Mouse (Mus musculus) inflammation-experienced regulatory T-cells, adult 6 months (primary cell): Measurements from ENCODE around the gene Guca2a. TPM values are rescaled to one million over a fixed set of nuclear protein-coding genes. Genes with fewer than 3 reads are reported as not detected.

ENCODE experiments used
- polyA plus RNA-seq, 3 experiments: library from polyadenylated mRNA; unstranded; fragments of 100-300 nt; shearing (Covaris generic); gene quantifications; one replicate each; pipeline ENCODE4 v1.2.1; 2017

The Guca2a gene
- polyA plus RNA-seq, 3 experiments from 2014 or later, result not detected

Other genes with a start within 250 kb of the Guca2a start
- 1 to 10 TPM in 2 of 3 experiments, under 1 TPM in 1; 0.53 to 3.8 (median 3.5) TPM for gene Ccdc30, start 222.2 kb upstream of the Guca2a start, polyA plus RNA-seq
- gene Ppcs, start 215.3 kb upstream of the Guca2a start, polyA plus RNA-seq, result 10 to 100 TPM; 58.2 to 69.1 (median 59.0) TPM
- gene Zmynd12, start 214.9 kb upstream of the Guca2a start, polyA plus RNA-seq, result not detected
- gene Rimkla, start 145.1 kb upstream of the Guca2a start, polyA plus RNA-seq, result under 1 TPM in 2 of 3 experiments, not detected in 1; 0.14 to 0.51 TPM
- gene Foxj3, start 100.7 kb upstream of the Guca2a start, polyA plus RNA-seq, result 10 to 100 TPM; 11.2 to 16.4 (median 12.4) TPM
- 1 to 10 TPM in 1 of 3 experiments, under 1 TPM in 2; 0.62 to 2.9 (median 0.87) TPM for gene Frg2f1, start 98.2 kb upstream of the Guca2a start, polyA plus RNA-seq
- not detected for gene Guca2b, start 21.2 kb downstream of the Guca2a start, polyA plus RNA-seq
- 10 to 100 TPM in 2 of 3 experiments, 1 to 10 TPM in 1; 9.1 to 39.1 (median 33.5) TPM for gene Hivep3, start 96.1 kb downstream of the Guca2a start, polyA plus RNA-seq